Mouse (Mus musculus) large intestine, adult 2 months (tissue): ENCODE data around the gene Cfap221. TPM values are rescaled to one million over a fixed set of nuclear protein-coding genes. Genes with fewer than 3 reads are reported as not detected.

Source experiments
- DNase-seq: peaks from one replicate; pipeline ENCODE4 v3.0.0-alpha.2; 2012; ENCODE audit warnings: low read depth, low spot score
- WGBS: fragments of 180-500 bp; shearing (Covaris S2); methylation state at CpG from one replicate; pipeline ENCODE4 v1.1.7; 2018; 5-methylcytosine and 5-hydroxymethylcytosine counted together
- polyA plus RNA-seq: library from polyadenylated mRNA; depleted of rRNA; stranded (reverse); fragments of >200 nt; gene quantifications from 2 replicates; pipeline ENCODE4 v1.2.3, GENCODE M21; 2012; rRNA removed

The Cfap221 gene
- not detected in 2 replicates for polyA plus RNA-seq

DNA sequence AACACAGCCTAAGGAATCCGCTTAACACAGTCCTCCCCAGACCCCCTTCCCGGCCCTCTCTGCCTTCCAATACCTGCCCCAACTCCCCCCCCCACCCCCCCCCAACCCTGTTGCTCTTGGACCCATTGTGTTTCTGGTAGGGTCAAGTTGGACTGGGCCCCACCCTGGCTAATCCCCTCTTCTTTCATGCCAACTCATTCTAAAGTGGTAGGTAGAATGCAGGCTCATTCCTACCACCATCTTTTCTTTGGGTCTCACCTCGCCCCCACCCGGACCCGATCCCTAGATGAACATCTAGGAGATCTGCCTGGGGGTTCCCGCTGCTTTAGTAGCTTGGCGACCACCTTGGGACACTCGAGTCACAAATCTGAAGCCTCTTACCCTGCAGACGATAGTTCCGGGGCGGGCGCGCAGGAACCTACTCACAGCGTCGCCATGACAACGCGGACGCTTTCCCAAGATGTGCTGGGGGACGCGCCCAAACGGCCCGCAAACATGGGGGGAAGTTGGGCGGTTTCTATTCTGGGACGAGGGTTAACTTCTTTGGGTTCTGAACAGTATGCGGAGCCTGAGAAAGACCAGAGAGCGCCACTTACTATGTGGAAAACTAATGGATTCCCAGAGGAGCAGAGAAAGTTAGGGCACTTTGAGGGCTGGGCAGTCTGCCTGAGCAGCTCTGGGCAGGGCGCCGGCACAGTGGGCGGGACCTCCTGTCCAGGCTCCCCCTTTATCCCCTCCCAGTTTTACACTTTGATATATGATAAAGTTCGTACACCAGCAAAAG, at the start of gene Cfap221:
Gene Cfap221 (minus strand): TSS at position 437 of the 784 bp plus-strand sequence.
- no peak for DNase-seq
- 7% methylated on average over 30 of the region's 30 CpGs for WGBS

DNA sequence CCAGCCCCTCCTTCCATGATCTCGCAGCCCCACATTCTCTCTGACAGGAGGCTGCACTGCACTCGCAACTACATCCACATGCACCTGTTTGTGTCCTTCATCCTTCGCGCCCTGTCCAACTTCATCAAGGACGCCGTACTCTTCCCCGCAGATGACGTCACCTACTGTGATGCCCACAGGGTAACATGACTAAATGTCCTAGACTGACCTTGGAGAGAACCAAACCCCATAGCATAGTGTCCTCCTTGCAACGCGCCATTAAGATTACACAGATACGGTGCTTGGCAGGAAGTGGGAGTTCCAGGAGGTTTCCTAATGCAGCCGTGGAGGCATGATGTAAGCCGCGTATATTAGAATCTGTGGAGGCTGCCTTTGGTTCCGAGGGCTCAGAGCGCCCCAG, 47.5 kb upstream of the Cfap221 start:
- DNase-seq = no peak
- 78% methylated on average over 16 of the region's 16 CpGs for WGBS

DNA sequence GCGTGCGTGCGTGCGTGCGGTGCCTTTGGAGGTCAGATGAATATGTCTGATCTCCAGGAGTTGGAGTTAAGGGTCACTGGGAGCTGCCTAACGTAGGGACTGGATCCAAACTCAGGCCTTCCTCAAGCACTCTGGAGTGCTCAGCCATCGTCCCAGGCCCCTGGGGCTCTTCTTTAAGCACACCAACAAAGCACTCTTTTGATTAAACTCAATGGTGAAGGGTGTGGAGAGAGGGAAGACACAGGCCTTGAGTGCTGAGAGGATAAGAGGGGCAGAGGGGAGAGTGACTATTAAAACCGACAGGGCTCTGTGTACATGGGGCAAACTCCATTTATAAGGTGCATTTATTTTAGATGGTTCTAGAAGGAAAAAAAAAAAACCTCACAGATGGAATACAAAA, 45.4 kb upstream of the Cfap221 start:
- no peak for DNase-seq
- WGBS = 78% methylated on average over 8 of the region's 8 CpGs

DNA sequence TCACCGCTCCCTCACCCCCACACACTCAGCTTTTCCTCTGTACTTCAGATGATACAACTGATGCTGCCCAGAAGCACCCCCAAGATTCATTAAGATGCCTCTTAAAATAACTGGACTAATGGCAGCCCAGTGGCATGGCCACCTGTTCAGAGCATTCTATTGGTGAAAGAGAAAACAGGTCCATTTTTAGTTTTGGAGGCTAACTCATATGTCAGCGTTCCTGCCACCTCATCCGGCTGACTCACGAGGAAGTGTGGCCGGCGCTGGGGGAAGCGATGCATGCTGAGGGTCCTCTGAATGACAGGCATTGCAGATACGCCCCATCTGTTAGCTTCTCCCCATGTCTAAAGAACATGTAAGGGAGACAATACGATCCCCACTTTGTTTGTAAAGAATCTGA, 41.6 kb upstream of the Cfap221 start:
- WGBS = 84% methylated on average over 9 of the region's 9 CpGs
- DNase-seq = no peak

DNA sequence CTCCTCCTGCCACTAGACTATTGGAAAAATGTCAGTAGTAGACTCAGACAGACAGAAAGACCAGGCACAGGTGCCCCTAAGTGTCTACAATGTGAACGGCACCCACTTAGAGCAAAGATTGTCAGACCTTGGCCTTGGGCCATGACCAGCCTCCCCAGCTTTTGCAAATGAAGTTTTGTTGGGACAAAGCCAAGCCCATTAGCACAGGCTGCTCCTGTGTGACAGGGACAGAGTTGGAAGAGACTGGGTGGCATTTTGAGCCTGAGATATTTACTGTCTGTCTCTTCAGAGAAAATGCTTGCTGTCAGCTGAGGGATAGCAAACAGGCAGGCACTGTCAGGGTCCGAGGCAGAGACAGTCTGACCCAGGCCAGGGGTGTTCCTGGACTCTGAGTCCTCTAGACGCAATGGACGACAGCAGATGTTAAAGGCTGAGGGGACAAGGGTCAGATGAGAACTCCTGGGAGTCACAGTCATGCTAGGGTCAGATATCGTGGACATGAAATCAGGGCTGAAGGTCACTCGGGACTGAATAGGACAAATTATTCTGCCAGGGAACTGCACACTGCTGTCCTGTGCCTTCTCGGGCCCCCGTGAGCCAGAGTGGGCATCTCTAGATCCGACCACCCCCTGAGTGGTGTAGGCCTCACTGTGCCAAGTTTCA, 40.1 kb upstream of the Cfap221 start:
- peak; percentile 25 for DNase-seq
- WGBS = 55% methylated on average over 9 of the region's 9 CpGs

DNA sequence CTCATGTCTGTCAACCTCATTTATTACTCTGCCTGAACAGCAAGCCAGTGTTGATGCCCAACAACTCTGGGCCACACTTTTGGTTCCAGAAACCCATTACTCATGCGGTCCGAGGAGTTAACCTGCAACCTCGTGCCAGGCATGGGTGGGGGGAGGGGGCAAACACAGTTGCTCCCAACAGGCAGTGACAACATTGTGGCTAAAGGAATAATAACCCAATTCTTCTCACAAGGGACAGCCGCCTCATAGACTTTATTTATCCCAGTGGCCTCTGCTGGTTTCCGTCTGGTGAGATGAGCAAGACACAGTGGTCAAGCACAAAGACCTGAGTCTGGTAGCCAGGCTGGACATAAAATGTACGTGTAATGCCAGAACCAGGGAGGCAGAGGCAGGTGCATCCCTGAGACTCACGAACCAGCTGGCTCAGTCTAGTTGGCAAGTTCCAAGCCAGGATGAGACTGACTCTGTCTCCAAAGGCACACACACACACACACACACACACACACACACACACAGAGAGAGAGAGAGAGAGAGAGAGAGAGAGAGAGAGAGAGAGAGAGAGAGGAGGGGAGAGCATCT, 38.5 kb upstream of the Cfap221 start:
- WGBS = 85% methylated on average over 7 of the region's 7 CpGs

DNA sequence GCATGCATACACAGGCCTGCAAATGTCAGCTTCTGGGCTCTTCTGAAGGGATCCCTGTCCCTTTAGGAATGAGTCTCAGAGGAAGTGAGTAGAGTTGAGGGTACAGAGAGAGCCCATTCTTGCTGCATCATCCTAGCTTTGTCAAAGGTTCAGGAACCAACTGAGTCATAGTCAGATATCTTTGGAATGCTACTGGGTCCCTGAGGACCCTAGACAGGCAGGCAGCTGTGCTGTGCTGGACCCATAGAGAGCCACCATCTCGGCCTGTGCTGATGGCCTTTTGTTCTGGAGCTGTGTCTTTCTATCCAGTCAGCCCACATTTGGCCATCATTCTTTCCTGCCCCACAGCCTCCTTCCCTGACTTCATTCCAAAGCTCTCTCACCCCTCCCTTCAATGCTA, 37.8 kb upstream of the Cfap221 start:
- WGBS = 93% methylated on average over 1 of the region's 1 CpGs
- DNase-seq = no peak

More for the DNA sequence above, 38.5 kb upstream of the Cfap221 start:
- no peak for DNase-seq

DNA sequence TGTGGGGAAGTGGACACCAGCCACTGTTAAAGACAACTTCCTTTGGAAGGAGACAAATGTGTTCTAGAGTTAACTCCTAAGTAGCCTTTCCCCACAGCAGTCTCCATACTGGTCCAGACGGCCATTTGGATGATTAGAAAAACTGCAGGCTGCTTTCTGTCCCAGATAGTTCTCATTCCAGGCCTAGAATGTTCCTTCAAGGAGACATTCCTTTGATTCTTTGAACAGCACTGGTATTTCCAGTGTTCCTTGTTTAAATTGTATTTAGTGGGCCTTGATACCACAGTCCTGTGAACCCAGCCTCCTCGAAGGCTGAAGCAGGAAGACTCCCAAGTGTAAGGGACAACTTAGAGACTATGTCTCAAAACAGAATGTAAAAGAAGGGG, 36.4 kb upstream of the Cfap221 start:
- 82% methylated on average over 2 of the region's 2 CpGs for WGBS
- no peak for DNase-seq

DNA sequence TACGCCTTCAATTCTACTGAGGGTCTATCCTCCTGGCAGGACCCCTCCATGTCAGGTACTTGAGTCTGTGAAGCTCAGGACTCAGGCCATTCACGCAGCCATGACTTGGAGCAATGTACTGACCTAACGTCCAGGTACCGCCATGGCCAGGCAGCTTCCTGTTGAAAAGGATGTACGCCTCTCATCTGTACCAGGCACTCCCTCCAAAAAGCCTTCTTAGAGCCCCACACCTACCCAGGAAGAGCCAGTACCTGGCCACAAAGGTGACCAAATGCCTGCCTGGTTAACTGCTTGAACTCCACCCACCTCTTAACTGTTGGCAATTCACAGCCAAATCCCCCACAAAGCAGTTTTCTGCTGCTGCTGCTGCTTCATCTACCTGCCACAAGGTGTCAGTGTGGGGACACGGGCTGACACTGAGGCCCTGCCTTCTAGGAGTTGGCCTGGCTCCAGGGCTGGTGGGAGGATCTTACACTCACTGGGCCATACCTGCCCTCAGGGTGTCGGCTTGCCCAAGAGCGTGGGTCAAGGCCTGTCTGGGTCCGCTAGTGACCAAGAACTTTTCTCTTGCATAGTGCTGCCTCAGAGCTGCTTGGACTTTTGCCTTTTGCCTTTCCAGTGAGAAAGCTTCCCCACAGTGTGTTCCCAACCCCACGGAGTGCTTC, 35.9 kb upstream of the Cfap221 start:
- WGBS = 34% methylated on average over 10 of the region's 10 CpGs
- peak; percentile 71 for DNase-seq

DNA sequence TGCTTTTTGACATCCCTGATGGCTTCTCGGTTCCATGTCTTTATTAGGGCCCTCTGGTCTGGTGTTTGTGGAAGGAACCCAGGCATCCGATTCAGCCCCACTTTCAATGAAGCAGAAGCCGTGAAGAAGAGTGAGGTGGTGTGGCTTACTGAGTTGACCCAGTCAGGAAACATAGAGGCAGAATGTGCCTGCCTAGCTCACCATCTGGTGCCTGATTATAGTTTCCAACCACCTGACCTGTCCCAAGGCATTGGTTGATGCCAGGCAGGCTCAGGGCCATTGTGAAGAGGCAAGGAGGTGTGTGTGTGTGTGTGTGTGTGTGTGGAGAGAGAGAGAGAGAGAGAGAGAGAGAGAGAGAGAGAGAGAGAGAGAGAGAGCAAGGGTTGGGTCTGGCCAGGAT, 33.4 kb upstream of the Cfap221 start:
- 88% methylated on average over 3 of the region's 3 CpGs for WGBS

DNA sequence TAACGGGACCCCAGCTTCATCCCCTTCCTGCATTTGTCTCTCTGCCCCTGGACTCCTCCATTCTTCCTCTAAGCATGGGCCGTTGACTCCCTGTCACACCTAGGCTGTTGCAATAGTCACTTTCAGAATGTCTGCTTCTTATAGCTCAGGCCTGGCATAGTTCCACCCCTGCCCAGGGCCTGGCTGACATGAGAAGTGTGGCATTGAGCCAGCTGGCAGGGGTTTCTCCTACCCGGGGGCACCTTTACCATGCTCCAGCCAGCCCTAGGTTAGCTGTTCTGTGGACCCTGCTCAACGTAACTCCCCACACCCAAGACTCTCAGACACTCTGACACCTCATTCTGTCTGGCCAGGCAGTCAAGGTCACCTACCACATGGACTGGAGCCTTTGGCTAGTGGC, 30.7 kb upstream of the Cfap221 start:
- WGBS = 29% methylated on average over 4 of the region's 4 CpGs
- no peak for DNase-seq

More for the DNA sequence above, 33.4 kb upstream of the Cfap221 start:
- no peak for DNase-seq

DNA sequence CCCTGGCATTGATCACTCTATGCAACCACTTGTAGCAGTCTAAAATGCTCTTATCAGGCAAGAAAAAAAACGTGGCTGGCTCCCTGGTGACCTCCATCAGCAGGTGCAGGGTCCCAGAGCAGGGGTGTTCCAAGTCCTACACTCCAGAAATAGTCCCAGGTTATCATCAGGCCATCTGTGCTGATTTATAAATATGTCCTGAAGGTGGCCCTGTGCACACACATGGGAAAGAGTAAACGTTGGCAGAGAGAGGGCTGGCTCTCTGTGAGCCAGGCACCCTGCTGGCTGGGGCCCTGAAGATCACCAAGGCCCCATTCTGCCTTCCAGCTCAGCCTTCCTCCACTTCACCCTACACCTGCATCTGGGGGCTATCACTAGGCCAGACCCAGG, 28.0 kb upstream of the Cfap221 start:
- DNase-seq = no peak
- 18% methylated on average over 2 of the region's 2 CpGs for WGBS

DNA sequence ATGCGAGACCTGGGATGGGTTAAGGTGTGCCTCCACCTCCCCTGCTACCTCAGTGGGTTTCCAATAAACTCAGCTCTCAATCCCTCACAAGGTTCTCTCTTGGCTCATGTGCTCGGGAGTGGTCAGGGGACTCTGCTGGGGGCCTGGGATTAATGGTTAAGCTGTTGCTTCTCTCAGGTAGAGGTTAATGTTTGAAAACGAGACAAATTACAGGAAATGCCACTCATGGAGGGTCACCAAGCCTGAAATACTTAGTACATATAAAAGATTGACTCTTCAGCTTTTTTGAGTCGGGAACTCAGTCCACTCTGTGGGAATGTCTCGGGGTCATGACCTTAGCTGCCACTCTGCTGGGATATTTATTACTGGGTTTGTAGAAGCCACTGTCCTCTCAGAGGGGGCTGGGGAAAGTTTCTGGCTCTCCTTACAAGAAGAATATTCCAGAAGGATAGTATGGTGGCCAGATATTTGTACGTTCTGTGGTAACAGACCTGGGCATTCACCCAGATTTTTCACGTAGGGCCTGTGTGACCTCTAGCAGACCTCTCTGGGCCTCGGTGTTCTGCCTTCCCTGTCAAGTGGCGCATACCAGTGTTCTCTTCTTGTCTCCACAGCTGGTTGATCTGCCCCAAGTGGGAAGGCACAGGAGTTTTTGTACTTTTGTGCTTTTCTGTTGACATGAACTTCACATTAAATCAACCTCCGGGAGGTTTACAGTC, 27.5 kb upstream of the Cfap221 start:
- no peak for DNase-seq
- 52% methylated on average over 10 of the region's 10 CpGs for WGBS

DNA sequence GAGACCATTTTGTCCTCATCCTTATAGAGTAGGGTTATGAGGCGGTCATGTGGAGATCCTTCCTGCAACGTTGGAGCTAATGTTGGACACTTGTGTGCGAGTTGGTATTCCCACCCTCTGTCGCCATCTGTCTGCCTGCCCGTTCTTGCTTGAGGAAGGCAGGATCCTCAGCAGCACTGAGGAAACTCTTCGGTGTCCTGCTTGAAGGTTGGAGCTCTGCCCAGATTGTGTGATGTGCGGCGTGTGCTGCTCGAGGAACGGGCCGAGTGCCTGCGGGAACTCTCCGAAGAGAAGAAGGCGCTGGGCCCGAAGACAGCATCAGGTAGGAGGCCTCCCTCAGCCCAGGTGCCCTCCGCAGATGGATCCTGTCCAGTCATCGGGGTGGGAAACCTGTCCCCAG, 24.9 kb upstream of the Cfap221 start:
- no peak for DNase-seq
- WGBS = 86% methylated on average over 17 of the region's 17 CpGs

DNA sequence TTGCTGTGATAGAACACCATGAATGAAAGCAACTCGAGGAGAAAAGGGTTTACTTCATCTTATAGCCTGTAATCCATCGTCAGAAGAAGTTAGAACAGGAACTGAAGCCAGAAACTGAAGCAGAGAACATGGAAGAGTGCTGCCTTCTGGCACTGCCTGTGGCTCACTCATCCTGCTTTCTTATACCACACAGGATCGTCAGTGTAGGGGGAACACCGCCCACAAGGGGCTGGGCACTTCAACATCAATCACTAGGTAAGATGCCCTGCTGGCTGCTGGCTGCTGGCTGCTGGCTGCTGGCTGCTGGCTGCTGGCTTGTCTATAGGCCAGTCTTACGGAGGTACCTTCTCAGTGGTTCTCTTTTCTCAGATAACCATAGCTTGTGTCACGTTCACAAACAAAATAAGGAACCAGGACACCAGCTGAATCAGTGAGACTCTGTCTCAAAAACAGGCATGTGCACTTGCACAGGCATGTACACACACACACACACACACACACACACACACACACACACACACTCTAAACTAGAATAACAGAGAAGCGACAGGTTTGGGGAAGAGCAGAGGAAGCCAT, 23.4 kb upstream of the Cfap221 start:
- no peak for DNase-seq
- 58% methylated on average over 7 of the region's 7 CpGs for WGBS

DNA sequence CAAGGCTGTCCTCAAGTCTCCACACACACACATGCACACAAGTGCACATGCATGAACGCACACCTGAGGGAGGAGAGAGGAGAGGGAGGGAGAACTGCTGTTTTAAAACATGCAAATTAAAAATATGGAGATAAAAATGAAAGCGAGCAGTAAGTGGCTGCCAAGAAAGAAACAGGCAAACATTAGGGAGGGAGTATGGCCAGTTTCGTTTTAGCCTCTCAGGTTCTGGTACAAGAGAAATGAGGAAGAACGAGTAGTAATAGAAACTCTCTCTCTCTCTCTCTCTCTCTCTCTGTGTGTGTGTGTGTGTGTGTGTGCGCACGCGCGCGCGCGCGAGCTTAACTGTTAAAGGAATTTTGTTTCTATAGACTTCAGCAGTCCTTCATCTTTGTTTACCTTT, 22.4 kb upstream of the Cfap221 start:
- WGBS = 71% methylated on average over 12 of the region's 12 CpGs
- DNase-seq = no peak

DNA sequence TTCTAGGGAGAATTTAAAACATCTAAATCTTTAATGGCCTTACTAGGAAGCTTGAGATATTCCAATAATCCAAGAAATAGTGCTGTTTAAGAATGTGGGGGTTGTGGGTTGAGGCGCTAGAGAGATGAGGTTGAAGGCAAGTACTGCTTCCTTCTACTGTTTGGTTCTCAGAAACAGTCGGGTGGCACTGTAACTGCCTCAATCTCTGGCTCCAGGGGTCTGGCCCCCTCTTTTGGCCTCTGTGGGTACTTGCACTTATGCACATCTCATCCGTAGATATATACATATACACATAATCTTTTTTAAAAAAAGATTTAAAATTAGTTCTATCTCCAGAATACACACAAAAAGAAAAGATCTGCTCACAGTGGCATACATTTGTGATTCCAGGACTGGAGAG, 21.9 kb upstream of the Cfap221 start:
- WGBS = 62% methylated on average over 3 of the region's 3 CpGs

DNA sequence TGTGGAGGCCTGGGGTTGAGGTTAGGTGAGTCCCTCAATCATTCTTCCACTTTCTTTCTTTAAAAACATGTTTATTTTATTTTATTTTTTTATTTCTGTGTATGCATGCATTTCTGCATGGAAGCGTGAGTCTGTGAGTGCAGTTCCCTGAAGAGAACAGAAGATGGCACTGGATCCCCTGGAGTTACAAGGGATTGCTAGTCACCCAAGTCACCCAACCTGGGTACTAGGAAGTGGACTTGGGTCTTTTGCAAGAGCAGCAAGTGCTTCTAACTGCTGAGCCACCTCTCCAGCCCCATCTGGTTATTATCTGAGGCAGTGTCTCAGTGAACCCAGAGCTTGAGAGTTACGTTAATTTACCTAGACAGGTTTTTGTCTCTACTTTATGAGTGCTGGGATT, 19.2 kb upstream of the Cfap221 start:
- DNase-seq = no peak
- 88% methylated on average over 2 of the region's 2 CpGs for WGBS

More for the DNA sequence above, 21.9 kb upstream of the Cfap221 start:
- DNase-seq = no peak

DNA sequence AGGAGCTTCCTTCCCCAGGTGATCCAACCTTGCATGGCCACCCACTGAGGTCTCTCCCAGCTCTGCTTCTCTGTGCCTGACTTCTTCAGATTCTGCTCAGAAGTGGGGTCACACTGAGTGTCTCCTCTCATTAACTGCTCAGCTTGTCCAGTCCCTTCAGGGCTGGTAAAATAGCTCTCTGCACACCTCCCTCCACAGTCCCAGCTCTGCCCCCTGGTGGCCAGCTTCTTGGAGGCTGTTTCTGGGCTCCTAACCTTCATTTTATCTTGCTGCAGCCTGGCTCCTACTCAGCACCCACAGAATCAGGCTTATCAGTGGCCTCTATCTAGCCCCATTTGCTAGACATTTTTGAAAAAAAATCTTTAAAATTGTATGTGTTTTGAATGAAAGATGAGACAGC, 16.1 kb upstream of the Cfap221 start:
- DNase-seq = no peak

DNA sequence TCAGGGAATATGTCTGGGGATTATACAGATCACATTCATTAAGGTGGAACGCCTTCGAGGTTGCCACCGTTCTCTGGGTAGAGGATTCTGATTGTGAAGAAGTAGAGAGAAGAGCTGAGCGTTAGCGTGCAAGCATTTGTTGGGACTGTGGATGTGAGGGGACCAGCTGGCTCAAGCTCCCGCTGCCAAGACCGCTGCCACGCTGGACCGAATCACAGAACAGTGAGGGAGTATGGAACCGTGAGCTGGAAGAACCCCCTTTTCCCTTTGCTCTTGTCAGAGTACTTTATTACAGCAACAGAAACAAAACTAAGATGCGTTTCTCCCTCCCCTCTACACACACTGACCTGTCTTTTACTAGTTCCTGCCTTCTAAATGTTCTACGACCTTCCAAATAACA, 15.6 kb upstream of the Cfap221 start:
- WGBS = 82% methylated on average over 12 of the region's 12 CpGs
- no peak for DNase-seq
